Mouse (Mus musculus) lung, embryonic 15.5 days (tissue): ENCODE data around the gene Hsd17b1. TPM values are rescaled to one million over a fixed set of nuclear protein-coding genes. Genes with fewer than 3 reads are reported as not detected.
A peak's percentile ranks its signal among the peaks of the same experiment; 100 is the strongest.

Experiments used
- ATAC-seq: fragments of 200-750 bp; cut with Nextera tagmentation; 2 replicates; pipeline ENCODE4 v1.8.0; 2017; ENCODE audit warnings: moderate number of reproducible peaks, borderline replicate concordance; ENCODE audit not compliant: low FRiP score, low TSS enrichment; ENCODE audit errors: extremely low read depth
- H3K27ac ChIP-seq: fragments of 300-500 bp; sonication (generic); 2 replicates; pipeline ENCODE4 v1.5.1; 2015; ENCODE audit warnings: moderate library complexity, mild to moderate bottlenecking, inconsistent platforms
- H3K27me3 ChIP-seq: fragments of 300-500 bp; sonication (generic); 2 replicates; pipeline ENCODE4 v1.6.1; 2015; ENCODE audit warnings: inconsistent platforms
- H3K36me3 ChIP-seq: fragments of 300-500 bp; sonication (generic); 2 replicates; pipeline ENCODE4 v1.6.1; 2015; ENCODE audit warnings: inconsistent platforms
- H3K4me1 ChIP-seq: fragments of 300-500 bp; sonication (generic); 2 replicates; pipeline ENCODE4 v1.6.1; 2015; ENCODE audit warnings: inconsistent platforms
- H3K4me2 ChIP-seq: fragments of 300-500 bp; sonication (generic); 2 replicates; pipeline ENCODE4 v1.6.1; 2015; ENCODE audit warnings: inconsistent platforms, mild to moderate bottlenecking, moderate library complexity
- H3K4me3 ChIP-seq: fragments of 300-500 bp; sonication (generic); 2 replicates; pipeline ENCODE4 v1.5.1; 2015; ENCODE audit warnings: mild to moderate bottlenecking, inconsistent platforms
- H3K9ac ChIP-seq: fragments of 300-500 bp; sonication (generic); 2 replicates; pipeline ENCODE4 v1.6.1; 2015; ENCODE audit warnings: inconsistent platforms
- H3K9me3 ChIP-seq: fragments of 300-500 bp; sonication (generic); 2 replicates; pipeline ENCODE4 v1.6.1; 2016; ENCODE audit warnings: inconsistent platforms
- WGBS: fragments of 180-500 bp; shearing (Covaris S2); methylation state at CpG from one replicate; pipeline ENCODE4 v1.1.7; 2015; 5-methylcytosine and 5-hydroxymethylcytosine counted together
- polyA plus RNA-seq: library from polyadenylated mRNA; unstranded; fragments of >200 nt; fragmentation: Nextera tagmentation; extraction: Ambion mirVana; gene quantifications from 2 replicates; pipeline ENCODE4 v1.2.1, GENCODE M21; 2015

Hsd17b1 gene
- polyA plus RNA-seq, 1 experiment from 2014 or later = 0.15 TPM

GRCm38 (mm10) chr11:101062165-101062884, 15.9 kb upstream of the Hsd17b1 start:
- Histone ChIP-seq H3K36me3 (no peaks in the 10 kb centered on the region), H3K4me1 (peaks cover 82% of the 10 kb centered on the region)

GRCm38 (mm10) chr11:101062971-101063675, 15.1 kb upstream of the Hsd17b1 start:
- H3K27ac ChIP-seq = peak overlapping the region; percentile 99
- no peak overlapping the region for H3K4me3 ChIP-seq
- H3K9ac ChIP-seq = peak overlapping the region; percentile 28; the same call in 1 of the 2 replicates

More at GRCm38 (mm10) chr11:101062165-101062884, 15.9 kb upstream of the Hsd17b1 start:
- ATAC-seq = no peak
- WGBS = 62% methylated on average over 12 of the region's 12 CpGs
- no peak overlapping the region for H3K4me3 ChIP-seq
- no peaks in the 10 kb centered on the region for H3K27me3 ChIP-seq
- H3K9me3 ChIP-seq = no peaks in the 10 kb centered on the region
- H3K9ac ChIP-seq = peak overlapping the region; percentile 28; the same call in 1 of the 2 replicates
- H3K4me2 ChIP-seq = no peak overlapping the region
- peak overlapping the region; percentile 99 for H3K27ac ChIP-seq

DNA sequence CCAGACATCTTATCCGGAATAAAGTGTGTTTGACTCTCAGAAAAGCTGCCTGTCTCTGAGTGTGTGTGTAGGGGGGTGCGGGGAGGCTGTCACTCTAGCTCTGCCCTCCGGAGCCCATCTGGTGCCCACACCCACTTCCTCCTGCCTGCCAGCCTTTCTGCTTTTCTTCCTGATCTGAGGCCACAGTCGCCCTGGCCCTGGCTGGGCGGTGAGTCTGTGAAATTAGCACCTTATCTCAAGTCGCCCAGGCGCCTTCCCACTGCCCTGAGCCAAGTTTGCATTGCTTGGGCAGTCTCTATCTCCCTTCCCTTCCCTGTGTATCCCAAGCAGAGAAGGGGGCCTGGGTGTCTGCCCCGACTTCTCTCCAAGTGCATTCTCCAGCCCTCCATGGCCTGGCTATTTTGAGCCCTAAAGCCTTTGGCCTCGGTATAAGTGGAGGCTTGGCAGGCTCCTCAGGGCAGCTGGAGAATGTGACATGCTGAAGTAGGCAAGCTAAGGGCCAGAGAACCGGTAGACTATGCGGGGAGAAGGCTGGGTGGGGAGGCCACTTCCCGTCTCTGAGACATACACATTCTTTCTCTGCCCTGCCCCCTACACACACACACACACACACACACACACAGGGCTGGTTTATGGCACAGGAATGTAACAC, 14.4 kb upstream of the Hsd17b1 start:
- ATAC-seq = peak; percentile 73
- no peaks in the 10 kb centered on the region for H3K36me3 ChIP-seq
- peak overlapping the region; percentile 28; the same call in 1 of the 2 replicates for H3K9ac ChIP-seq
- peak overlapping the region; percentile 99 for H3K27ac ChIP-seq
- H3K27me3 ChIP-seq = 0 out of 2 replicates have a peak, but pooled peaks cover 6% of the 10 kb centered on the region
- no peaks in the 10 kb centered on the region for H3K9me3 ChIP-seq
- H3K4me3 ChIP-seq = no peak overlapping the region
- peak overlapping the region; percentile 19; the same call in 1 of the 2 replicates for H3K4me2 ChIP-seq
- 12% methylated on average over 12 of the region's 12 CpGs for WGBS
- H3K4me1 ChIP-seq = peaks cover 69% of the 10 kb centered on the region

More at GRCm38 (mm10) chr11:101062971-101063675, 15.1 kb upstream of the Hsd17b1 start:
- peak; percentile 3 for ATAC-seq
- WGBS = 55% methylated on average over 14 of the region's 14 CpGs
- H3K27me3 ChIP-seq = 0 out of 2 replicates have a peak, but pooled peaks cover under 1% of the 10 kb centered on the region
- H3K4me1 ChIP-seq = peaks cover 76% of the 10 kb centered on the region
- peak overlapping the region; percentile 19 for H3K4me2 ChIP-seq
- no peaks in the 10 kb centered on the region for H3K36me3 ChIP-seq
- no peaks in the 10 kb centered on the region for H3K9me3 ChIP-seq

DNA sequence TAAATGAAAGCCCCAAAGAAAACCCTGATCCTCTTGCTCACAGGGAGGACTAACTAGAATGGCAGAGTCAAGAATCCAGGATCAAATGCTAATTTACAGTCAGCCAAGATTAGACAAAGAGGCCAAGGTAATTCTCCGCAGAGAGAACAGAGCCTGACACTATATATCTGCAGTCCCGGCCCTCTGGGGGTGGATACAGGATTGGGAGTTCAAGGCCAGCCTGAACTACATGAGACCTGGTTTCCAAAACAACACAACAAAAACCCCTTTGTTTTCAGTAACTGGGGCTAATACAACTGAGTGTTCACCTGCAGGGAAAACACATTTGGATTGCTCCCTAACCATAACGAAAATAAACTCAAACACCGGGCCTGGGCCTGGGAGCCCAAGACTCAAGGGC, 13.7 kb upstream of the Hsd17b1 start:
- Histone ChIP-seq H3K4me2 (no peak overlapping the region), H3K9me3 (no peaks in the 10 kb centered on the region), H3K27me3 (peaks cover 6% of the 10 kb centered on the region; the same call in 1 of the 2 replicates), H3K4me1 (peaks cover 67% of the 10 kb centered on the region), H3K36me3 (no peaks in the 10 kb centered on the region), H3K9ac (no peak overlapping the region), H3K27ac (peak overlapping the region; percentile 99), H3K4me3 (no peak overlapping the region)
- 66% methylated on average over 4 of the region's 4 CpGs for WGBS
- no peak for ATAC-seq

DNA sequence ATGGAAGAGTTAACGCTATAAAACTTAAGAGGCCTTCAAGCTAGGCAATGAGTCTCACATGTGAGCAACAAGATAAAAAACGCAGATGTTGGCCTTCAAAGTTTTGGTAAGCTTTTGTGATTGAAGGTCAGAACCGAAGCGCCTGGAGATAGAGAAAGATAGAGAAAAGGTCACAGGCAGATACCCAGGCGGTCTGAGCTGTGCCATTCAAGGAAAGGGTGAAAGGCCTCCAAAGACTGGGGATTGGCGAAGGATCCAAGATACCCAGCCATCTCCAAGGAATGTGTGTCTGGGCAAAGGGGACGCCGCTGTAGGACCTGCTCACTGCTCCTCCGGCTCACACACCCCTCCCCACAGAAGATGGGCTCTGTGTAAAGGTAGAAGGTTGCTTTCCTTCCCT, 13.2 kb upstream of the Hsd17b1 start:
- Histone ChIP-seq H3K27me3 (peaks cover 6% of the 10 kb centered on the region; the same call in 1 of the 2 replicates), H3K9me3 (no peaks in the 10 kb centered on the region), H3K4me3 (no peak overlapping the region), H3K9ac (no peak overlapping the region), H3K4me2 (no peak overlapping the region), H3K27ac (peak overlapping the region; percentile 99), H3K36me3 (no peaks in the 10 kb centered on the region), H3K4me1 (peaks cover 62% of the 10 kb centered on the region)
- WGBS = 90% methylated on average over 9 of the region's 9 CpGs
- no peak for ATAC-seq

- peak overlapping the region; percentile 23; the same call in 1 of the 2 replicates for H3K9ac ChIP-seq
- no peaks in the 10 kb centered on the region for H3K9me3 ChIP-seq
- ATAC-seq = no peak
- H3K36me3 ChIP-seq = no peaks in the 10 kb centered on the region
- H3K27ac ChIP-seq = peak overlapping the region; percentile 43
- H3K4me1 ChIP-seq = peaks cover 62% of the 10 kb centered on the region
- H3K27me3 ChIP-seq = peaks cover 6% of the 10 kb centered on the region; the same call in 1 of the 2 replicates
- H3K4me3 ChIP-seq = peak overlapping the region; percentile 12; the same call in 1 of the 2 replicates
- H3K4me2 ChIP-seq = peak overlapping the region; percentile 55
- WGBS = 20% methylated on average over 18 of the region's 18 CpGs
These were observed 11.4 kb upstream of the Hsd17b1 start for GRCm38 (mm10) chr11:101066549-101067412.

GRCm38 (mm10) chr11:101069391-101070188, 8.6 kb upstream of the Hsd17b1 start, which contains the start of gene Naglu:
TSS of gene Naglu (plus strand) at chr11:101070012.
- peak within 1 kb of the TSS; percentile 73 for H3K9ac ChIP-seq
- no peaks in the 10 kb centered on the region for H3K9me3 ChIP-seq
- H3K4me3 ChIP-seq = peak within 1 kb of the TSS; percentile 74
- H3K36me3 ChIP-seq = no peaks in the 10 kb centered on the region
- peak; percentile 88 for ATAC-seq
- peaks cover 6% of the 10 kb centered on the region; the same call in 1 of the 2 replicates for H3K27me3 ChIP-seq
- H3K27ac ChIP-seq = 0 out of 2 replicates have a peak within 1 kb of the TSS, but pooled peaks have one; percentile 2
- peak within 1 kb of the TSS; percentile 99 for H3K4me2 ChIP-seq
- 3% methylated on average over 35 of the region's 35 CpGs for WGBS
- H3K4me1 ChIP-seq = peaks cover 34% of the 10 kb centered on the region

DNA sequence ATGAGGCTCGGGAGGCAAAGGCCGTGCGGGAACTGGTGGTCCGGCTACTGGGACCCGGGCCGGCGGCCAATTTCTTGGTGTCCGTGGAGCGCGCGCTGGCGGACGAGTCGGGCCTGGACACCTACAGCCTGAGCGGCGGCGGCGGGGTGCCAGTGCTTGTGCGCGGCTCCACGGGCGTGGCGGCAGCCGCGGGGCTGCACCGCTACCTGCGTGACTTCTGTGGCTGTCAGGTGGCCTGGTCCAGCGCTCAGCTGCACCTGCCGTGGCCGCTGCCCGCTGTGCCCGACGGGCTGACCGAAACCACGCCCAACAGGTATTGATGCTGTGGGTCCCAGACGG, 8.1 kb upstream of the Hsd17b1 start:
- ATAC-seq = peak; percentile 64
- Histone ChIP-seq H3K9ac (peak overlapping the region; percentile 73), H3K4me3 (peak overlapping the region; percentile 74), H3K27me3 (peaks cover 6% of the 10 kb centered on the region; the same call in 1 of the 2 replicates), H3K4me2 (peak overlapping the region; percentile 99), H3K4me1 (peaks cover 29% of the 10 kb centered on the region), H3K36me3 (no peaks in the 10 kb centered on the region), H3K9me3 (no peaks in the 10 kb centered on the region), H3K27ac (0 out of 2 replicates have a peak overlapping the region, but pooled peaks have one; percentile 2)
- under 1% methylated on average over 36 of the region's 36 CpGs for WGBS

DNA sequence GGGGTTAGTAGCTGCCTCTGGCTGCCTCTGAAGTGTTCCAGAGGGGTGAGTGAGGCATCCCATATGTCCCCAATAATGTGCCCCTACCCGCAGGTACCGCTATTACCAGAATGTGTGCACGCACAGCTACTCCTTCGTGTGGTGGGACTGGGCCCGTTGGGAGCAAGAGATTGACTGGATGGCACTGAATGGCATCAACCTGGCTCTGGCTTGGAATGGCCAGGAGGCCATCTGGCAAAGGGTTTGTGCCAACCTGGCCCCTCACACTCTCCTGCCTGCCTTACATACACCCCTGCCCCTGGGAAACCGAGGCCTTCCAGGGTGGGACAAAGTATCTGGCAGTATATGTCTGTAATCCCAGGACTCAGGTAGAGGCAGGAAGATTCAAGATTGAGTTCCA, 7.2 kb upstream of the Hsd17b1 start:
- peaks cover 6% of the 10 kb centered on the region; the same call in 1 of the 2 replicates for H3K27me3 ChIP-seq
- WGBS = 68% methylated on average over 6 of the region's 6 CpGs
- H3K4me2 ChIP-seq = peak overlapping the region; percentile 99; the same call in 1 of the 2 replicates
- no peak overlapping the region for H3K27ac ChIP-seq
- peaks cover 27% of the 10 kb centered on the region for H3K4me1 ChIP-seq
- no peak for ATAC-seq
- H3K9me3 ChIP-seq = no peaks in the 10 kb centered on the region
- peak overlapping the region; percentile 74; the same call in 1 of the 2 replicates for H3K4me3 ChIP-seq
- H3K36me3 ChIP-seq = no peaks in the 10 kb centered on the region
- H3K9ac ChIP-seq = no peak overlapping the region

DNA sequence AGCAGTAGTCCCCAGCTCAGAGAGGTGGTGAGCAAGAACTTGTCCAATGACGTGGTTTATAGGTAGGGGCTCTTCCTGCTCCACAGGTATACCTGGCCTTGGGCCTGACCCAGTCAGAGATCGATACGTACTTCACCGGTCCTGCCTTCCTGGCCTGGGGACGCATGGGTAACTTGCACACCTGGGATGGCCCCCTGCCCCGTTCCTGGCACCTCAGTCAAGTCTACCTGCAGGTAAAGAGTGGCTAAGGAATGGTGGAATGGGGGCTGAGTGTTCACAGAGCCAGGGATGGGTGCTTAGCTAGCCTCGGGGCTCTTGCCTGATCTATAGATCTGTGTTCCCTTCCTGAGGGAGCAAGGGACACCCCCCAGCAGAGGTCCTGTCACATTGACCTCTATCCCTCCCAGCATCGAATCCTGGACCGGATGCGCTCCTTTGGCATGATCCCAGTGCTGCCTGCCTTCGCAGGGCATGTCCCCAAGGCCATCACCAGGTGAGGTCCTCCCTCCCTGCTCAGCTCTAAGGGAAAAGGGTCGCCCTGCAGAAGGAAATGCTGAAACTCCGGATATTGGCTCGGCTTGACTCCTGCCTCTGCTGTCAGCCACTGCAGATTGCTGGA, 6.3 kb upstream of the Hsd17b1 start:
- Histone ChIP-seq H3K4me1 (peaks cover 19% of the 10 kb centered on the region), H3K27ac (no peak overlapping the region), H3K9ac (no peak overlapping the region), H3K36me3 (no peaks in the 10 kb centered on the region), H3K4me2 (no peak overlapping the region), H3K9me3 (no peaks in the 10 kb centered on the region), H3K4me3 (no peak overlapping the region), H3K27me3 (peaks cover 10% of the 10 kb centered on the region)
- ATAC-seq = no peak
- WGBS = 71% methylated on average over 14 of the region's 14 CpGs
